Mouse (Mus musculus) embryo, embryonic 10 days (tissue): ENCODE results near the gene Tgm7.

Experiments
- DNase-seq: peaks from one replicate; pipeline ENCODE4 v3.0.0-alpha.2; 2015; ENCODE audit warnings: low spot score

Gene Tgm7

GRCm38 (mm10) chr2:121071871-121072270 lies 37.7 kb downstream of the Tgm7 start:
- DNase-seq = no peak

GRCm38 (mm10) chr2:121069506-121069905 lies 40.1 kb downstream of the Tgm7 start:
- no peak for DNase-seq

- DNase-seq = no peak
Measured at GRCm38 (mm10) chr2:121067116-121067515, 42.5 kb downstream of the Tgm7 start.

GRCm38 (mm10) chr2:121061315-121061714 lies 48.3 kb downstream of the Tgm7 start:
- DNase-seq = no peak

- DNase-seq = no peak
Measured at GRCm38 (mm10) chr2:121057997-121058396, 51.6 kb downstream of the Tgm7 start.

- no peak for DNase-seq
Measured at GRCm38 (mm10) chr2:121055915-121056314, 53.7 kb downstream of the Tgm7 start.

- DNase-seq = no peak
Measured at GRCm38 (mm10) chr2:121054060-121054459, 55.5 kb downstream of the Tgm7 start.

- no peak for DNase-seq
Measured at GRCm38 (mm10) chr2:121052176-121052575, 57.4 kb downstream of the Tgm7 start.

- no peak for DNase-seq
Measured at GRCm38 (mm10) chr2:121045653-121046052, 63.9 kb downstream of the Tgm7 start.
